Mouse (Mus musculus): Measurements from ENCODE around the gene Khnyn.

DNA sequence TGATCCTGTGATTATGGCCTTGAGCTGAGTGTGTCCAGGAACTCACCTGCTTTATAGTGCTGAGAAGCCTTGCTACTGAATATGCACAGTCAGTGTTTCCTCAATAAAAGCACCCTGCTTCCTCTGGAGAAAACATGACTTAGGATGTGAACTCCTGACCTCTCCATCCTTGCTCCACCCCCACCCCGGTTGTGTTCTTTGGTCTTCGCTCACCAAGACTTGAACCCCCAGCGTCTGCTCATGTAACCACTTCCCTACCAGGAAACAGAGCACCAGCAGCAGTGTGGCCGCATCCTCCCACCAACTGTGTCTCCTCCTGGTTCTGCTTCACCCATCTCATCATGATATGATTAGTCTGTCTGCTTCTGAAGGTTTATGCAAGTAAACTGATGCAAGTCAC lies 28.7 kb downstream of the Khnyn start:
- TF ChIP-seq CTCF (IDR thresholded peaks at IDR 0.05; ENCODE audit: low read depth, low read length) (no peak), POLR2A (IDR thresholded peaks at IDR 0.05; ENCODE audit: insufficient read depth, low read length) (no peak)

All from ES-Bruce4 (cell line).